Mouse (Mus musculus) kidney, embryonic 16.5 days (tissue): ENCODE data around the gene Flywch2. TPM values are rescaled to one million over a fixed set of nuclear protein-coding genes. Genes with fewer than 3 reads are reported as not detected.

Source experiments
- ATAC-seq: fragments of 200-750 bp; cut with Nextera tagmentation; 2 replicates; pipeline ENCODE4 v1.8.0; 2017; ENCODE audit warnings: moderate TSS enrichment; ENCODE audit not compliant: low FRiP score, low TSS enrichment
- H3K27ac ChIP-seq: fragments of 300-500 bp; sonication (generic); 2 replicates; pipeline ENCODE4 v1.5.1; 2014; ENCODE audit warnings: low read length
- H3K27me3 ChIP-seq: fragments of 300-500 bp; sonication (generic); 2 replicates; pipeline ENCODE4 v1.6.1; 2014; ENCODE audit warnings: low read length, control low read depth, mixed read lengths; ENCODE audit not compliant: insufficient read depth
- H3K36me3 ChIP-seq: fragments of 300-500 bp; sonication (generic); 2 replicates; pipeline ENCODE4 v1.6.1; 2014; ENCODE audit warnings: low read length, control low read depth, mixed read lengths; ENCODE audit not compliant: insufficient read depth
- H3K4me1 ChIP-seq: fragments of 300-500 bp; sonication (generic); 2 replicates; pipeline ENCODE4 v1.6.1; 2014; ENCODE audit warnings: low read length, control low read depth, mixed read lengths; ENCODE audit not compliant: insufficient read depth
- H3K4me2 ChIP-seq: fragments of 300-500 bp; sonication (generic); replicated peaks from 2 replicates; pipeline ENCODE4 v1.6.1; 2014; ENCODE audit warnings: low read depth, low read length
- H3K4me3 ChIP-seq: fragments of 300-500 bp; sonication (generic); 2 replicates; pipeline ENCODE4 v1.5.1; 2014; ENCODE audit warnings: mild to moderate bottlenecking, low read length
- H3K9ac ChIP-seq: fragments of 300-500 bp; sonication (generic); replicated peaks from 2 replicates; pipeline ENCODE4 v1.6.1; 2014; ENCODE audit warnings: low read length
- H3K9me3 ChIP-seq: fragments of 300-500 bp; sonication (generic); 2 replicates; pipeline ENCODE4 v1.6.1; 2016; ENCODE audit warnings: low read length, control low read depth
- WGBS: fragments of 180-500 bp; shearing (Covaris S2); extraction: QIAGEN DNeasy Blood & Tissue Kit; methylation state at CpG from one replicate; pipeline ENCODE4 v1.1.7; 2014; 5-methylcytosine and 5-hydroxymethylcytosine counted together
- polyA plus RNA-seq: library from polyadenylated mRNA; unstranded; fragments of >200 nt; fragmentation: Nextera tagmentation; extraction: Ambion mirVana; gene quantifications from 2 replicates; pipeline ENCODE4 v1.2.1, GENCODE M21; 2015

Gene Flywch2
- 31.7 and 35.0 TPM in 2 replicates for polyA plus RNA-seq

DNA sequence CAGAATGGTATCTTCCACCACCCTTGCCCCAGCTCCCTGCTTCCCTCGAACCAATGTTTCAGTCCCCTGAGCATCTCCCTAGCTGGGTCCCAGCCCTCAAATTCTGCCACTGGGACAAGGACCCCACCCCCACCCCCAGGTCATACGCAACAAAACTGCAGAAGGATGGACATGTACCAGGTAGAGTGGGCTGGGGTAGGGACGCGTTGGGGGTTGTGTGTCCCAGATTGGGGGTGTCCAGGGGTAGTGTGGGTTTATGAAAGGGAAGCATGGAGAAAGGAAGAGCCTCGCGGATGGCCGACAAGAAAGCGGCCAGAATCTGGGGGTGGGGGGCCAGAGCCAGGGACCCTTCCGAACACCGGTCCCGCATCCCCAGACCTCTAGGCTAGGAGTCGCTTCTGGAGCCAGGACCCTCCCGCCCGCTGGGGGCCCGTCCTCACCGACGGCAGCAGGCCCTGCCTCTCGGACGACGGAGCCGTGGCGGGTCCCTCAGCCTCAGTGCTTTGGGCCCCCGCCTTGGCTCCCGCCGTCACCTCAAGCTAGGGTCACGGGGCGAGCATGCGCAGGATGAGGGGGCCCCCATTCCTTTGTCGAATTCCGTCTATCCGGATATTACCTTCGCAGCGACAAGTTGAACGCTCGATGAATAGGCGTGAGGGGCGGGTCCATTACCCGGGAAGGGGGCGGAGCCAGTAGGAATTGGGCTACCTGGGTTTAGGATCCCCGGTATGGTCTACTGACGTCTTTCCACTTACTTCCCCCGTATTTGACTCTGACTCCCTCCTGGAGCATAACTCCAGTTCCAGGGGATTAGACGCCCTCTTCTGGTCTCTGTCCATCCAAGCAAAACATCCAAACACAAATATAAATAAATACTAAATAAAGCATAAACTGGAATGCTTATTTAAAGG is at the start of gene Flywch2:
Gene Flywch2 (minus strand): TSS at position 521 of the 911 bp plus-strand sequence.
- Histone ChIP-seq H3K9ac (peak within 1 kb of the TSS; percentile 80), H3K27ac (0 out of 2 replicates have a peak within 1 kb of the TSS, but pooled peaks have one; percentile 13), H3K4me1 (peaks cover 16% of the 10 kb centered on the region), H3K4me3 (peak within 1 kb of the TSS; percentile 70), H3K9me3 (no peaks in the 10 kb centered on the region), H3K4me2 (peak within 1 kb of the TSS; percentile 91), H3K27me3 (no peaks in the 10 kb centered on the region), H3K36me3 (no peaks in the 10 kb centered on the region)
- WGBS = 1% methylated on average over 43 of the region's 43 CpGs
- peak; percentile 70 for ATAC-seq

DNA sequence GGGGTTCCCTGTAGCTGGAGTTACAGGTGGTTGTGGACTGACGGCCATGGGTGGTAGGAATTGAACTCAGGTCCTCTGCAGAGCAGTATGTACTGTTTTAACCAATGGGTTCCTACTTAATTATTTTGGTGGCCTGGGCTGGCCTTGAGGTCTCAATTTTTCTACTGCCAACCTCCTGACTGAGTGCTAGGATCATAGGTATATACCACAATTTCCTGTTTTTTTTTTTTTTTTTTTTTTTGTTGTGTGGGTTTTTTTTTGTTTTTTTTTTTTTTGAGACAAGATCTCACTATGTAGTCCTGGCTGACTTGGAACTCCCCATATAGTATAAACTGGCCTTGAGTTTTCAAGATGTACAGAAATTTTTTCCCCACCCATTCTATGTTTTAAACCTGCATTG is 45.3 kb upstream of the Flywch2 start:
- Histone ChIP-seq H3K4me3 (no peak overlapping the region), H3K27ac (no peak overlapping the region), H3K36me3 (peaks cover 10% of the 10 kb centered on the region), H3K9ac (no peak overlapping the region), H3K4me1 (peaks cover 11% of the 10 kb centered on the region), H3K4me2 (no peak overlapping the region), H3K27me3 (0 out of 2 replicates have a peak, but pooled peaks cover 4% of the 10 kb centered on the region), H3K9me3 (no peaks in the 10 kb centered on the region)
- no peak for ATAC-seq
- WGBS = 89% methylated on average over 1 of the region's 1 CpGs

DNA sequence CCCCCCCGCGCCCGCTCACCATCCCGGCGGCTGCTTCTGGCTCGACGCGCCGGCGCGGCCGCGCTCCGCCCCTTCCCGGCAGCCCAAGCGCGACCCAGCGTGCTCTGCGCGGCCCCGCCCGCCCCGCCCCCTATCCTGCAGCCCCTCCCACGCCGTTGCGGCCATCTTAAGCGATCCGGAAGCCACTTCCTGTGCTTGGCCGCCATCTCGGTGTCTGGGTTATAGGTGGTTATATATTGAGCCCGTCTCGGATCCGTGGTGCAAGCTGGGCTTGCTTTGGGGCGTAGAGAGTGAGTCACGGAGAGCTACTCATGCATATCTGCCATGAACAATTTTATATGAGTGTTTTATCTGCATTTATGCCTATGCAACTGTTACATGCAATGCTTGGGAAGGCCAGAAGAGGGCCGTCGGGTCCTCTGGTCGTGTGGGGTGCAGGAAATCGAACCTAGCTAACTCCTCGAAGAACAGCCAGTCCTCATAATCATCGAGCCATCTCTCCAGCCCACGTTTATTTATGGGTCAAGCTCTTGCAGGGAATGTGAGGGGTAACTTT is 43.3 kb upstream of the Flywch2 start, which contains the start of gene Elob:
Gene Elob (minus strand): TSS at position 73 of the 556 bp plus-strand sequence.
- under 1% methylated on average over 38 of the region's 42 CpGs for WGBS
- H3K27ac ChIP-seq = peak within 1 kb of the TSS; percentile 97
- H3K9ac ChIP-seq = peak within 1 kb of the TSS; percentile 87
- 0 out of 2 replicates have a peak, but pooled peaks cover 4% of the 10 kb centered on the region for H3K27me3 ChIP-seq
- H3K4me3 ChIP-seq = peak within 1 kb of the TSS; percentile 90
- ATAC-seq = peak; percentile 93
- peak within 1 kb of the TSS; percentile 86 for H3K4me2 ChIP-seq
- H3K9me3 ChIP-seq = no peaks in the 10 kb centered on the region
- H3K36me3 ChIP-seq = peaks cover 31% of the 10 kb centered on the region
- H3K4me1 ChIP-seq = peaks cover 11% of the 10 kb centered on the region

DNA sequence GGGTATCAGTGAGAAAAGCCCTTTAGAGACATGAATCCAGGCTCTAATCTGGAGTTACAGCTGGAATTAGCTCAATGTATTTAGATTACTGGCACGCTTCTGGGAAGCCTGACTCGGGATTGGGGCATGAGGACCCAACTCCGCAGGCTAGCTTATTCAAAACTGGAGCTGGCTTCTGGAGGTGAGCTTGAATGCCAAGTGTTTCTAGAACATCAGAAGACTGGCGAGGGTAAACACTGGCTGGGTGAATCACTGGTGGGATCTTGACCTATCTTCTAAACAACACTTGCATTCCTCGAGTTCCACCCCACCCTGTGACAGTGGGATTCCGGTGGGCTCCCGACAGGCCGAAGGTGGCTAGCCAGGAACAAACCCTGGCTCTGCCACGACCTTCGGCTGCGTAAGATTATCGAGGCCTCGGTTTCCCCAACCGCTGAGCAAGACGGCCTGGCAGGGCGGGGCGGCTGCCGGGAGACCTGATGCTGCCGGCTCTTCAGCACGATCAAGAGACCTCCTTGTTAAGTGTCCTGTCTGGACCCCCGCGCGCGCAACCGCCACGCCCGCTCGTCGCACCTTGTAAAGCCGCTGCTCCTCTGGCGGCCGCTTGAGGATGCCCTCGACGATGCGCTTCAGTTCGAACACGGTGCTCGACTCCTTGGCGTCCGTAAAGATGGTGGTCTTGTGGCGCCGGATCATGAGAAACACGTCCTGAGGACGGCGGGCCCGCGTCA is 42.6 kb upstream of the Flywch2 start:
- no peaks in the 10 kb centered on the region for H3K9me3 ChIP-seq
- WGBS = under 1% methylated on average over 45 of the region's 47 CpGs
- peak; percentile 83 for ATAC-seq

GRCm38 (mm10) chr17:23825591-23825990 is 39.7 kb upstream of the Flywch2 start:
- peaks cover 11% of the 10 kb centered on the region for H3K4me1 ChIP-seq
- no peaks in the 10 kb centered on the region for H3K9me3 ChIP-seq
- no peak overlapping the region for H3K4me3 ChIP-seq
- no peak overlapping the region for H3K4me2 ChIP-seq
- no peak overlapping the region for H3K27ac ChIP-seq
- no peaks in the 10 kb centered on the region for H3K27me3 ChIP-seq
- WGBS = 85% methylated on average over 4 of the region's 4 CpGs
- ATAC-seq = no peak
- peaks cover 65% of the 10 kb centered on the region for H3K36me3 ChIP-seq
- H3K9ac ChIP-seq = no peak overlapping the region

More for the DNA sequence above, 42.6 kb upstream of the Flywch2 start:
- H3K27me3 ChIP-seq = 0 out of 2 replicates have a peak, but pooled peaks cover 4% of the 10 kb centered on the region
- H3K27ac ChIP-seq = peak overlapping the region; percentile 74
- peaks cover 11% of the 10 kb centered on the region for H3K4me1 ChIP-seq
- peak overlapping the region; percentile 86 for H3K4me2 ChIP-seq
- peaks cover 38% of the 10 kb centered on the region for H3K36me3 ChIP-seq
- peak overlapping the region; percentile 87 for H3K9ac ChIP-seq
- peak overlapping the region; percentile 90 for H3K4me3 ChIP-seq

DNA sequence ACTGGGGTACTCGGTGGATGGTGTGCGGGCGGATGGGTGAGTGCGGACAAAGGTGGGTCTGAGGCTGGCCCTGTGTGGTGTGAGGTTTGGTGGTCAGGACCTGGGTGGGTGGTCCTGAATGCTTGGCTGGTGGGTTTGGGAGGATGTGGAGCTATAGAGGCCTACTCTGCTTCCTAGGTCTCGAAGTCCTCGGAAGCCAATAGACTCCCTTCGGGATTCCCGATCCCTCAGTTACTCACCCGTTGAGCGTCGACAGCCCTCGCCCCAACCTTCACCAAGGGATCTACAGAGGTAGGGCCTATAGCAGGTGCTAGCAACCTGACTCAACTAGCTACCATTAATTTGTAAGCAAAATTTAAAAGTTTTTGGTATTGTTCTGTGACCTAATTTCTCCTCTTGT is 37.7 kb upstream of the Flywch2 start:
- whole genome bisulfite sequencing = 93% methylated on average over 12 of the region's 12 CpGs
- peaks cover 85% of the 10 kb centered on the region for H3K36me3 ChIP-seq
- H3K9ac ChIP-seq = no peak overlapping the region
- peaks cover 11% of the 10 kb centered on the region for H3K4me1 ChIP-seq
- no peak overlapping the region for H3K4me3 ChIP-seq
- H3K4me2 ChIP-seq = no peak overlapping the region
- peaks cover 16% of the 10 kb centered on the region for H3K9me3 ChIP-seq
- H3K27me3 ChIP-seq = no peaks in the 10 kb centered on the region
- no peak for ATAC-seq
- no peak overlapping the region for H3K27ac ChIP-seq

GRCm38 (mm10) chr17:23823018-23823417 is 37.1 kb upstream of the Flywch2 start:
- no peak overlapping the region for H3K27ac ChIP-seq
- H3K4me1 ChIP-seq = peaks cover 10% of the 10 kb centered on the region
- H3K4me3 ChIP-seq = no peak overlapping the region
- peaks cover 91% of the 10 kb centered on the region for H3K36me3 ChIP-seq
- no peaks in the 10 kb centered on the region for H3K27me3 ChIP-seq
- peaks cover 22% of the 10 kb centered on the region for H3K9me3 ChIP-seq
- no peak for ATAC-seq
- WGBS = 76% methylated on average over 16 of the region's 16 CpGs
- H3K4me2 ChIP-seq = no peak overlapping the region
- H3K9ac ChIP-seq = no peak overlapping the region

- no peak for ATAC-seq
- Histone ChIP-seq H3K9me3 (peaks cover 31% of the 10 kb centered on the region), H3K4me3 (no peak overlapping the region), H3K36me3 (peaks cover 96% of the 10 kb centered on the region), H3K4me2 (no peak overlapping the region), H3K4me1 (peaks cover under 1% of the 10 kb centered on the region; the same call in 1 of the 2 replicates), H3K27me3 (no peaks in the 10 kb centered on the region), H3K9ac (no peak overlapping the region), H3K27ac (no peak overlapping the region)
- 81% methylated on average over 6 of the region's 6 CpGs for WGBS
Measured at GRCm38 (mm10) chr17:23822094-23822493, 36.2 kb upstream of the Flywch2 start.

DNA sequence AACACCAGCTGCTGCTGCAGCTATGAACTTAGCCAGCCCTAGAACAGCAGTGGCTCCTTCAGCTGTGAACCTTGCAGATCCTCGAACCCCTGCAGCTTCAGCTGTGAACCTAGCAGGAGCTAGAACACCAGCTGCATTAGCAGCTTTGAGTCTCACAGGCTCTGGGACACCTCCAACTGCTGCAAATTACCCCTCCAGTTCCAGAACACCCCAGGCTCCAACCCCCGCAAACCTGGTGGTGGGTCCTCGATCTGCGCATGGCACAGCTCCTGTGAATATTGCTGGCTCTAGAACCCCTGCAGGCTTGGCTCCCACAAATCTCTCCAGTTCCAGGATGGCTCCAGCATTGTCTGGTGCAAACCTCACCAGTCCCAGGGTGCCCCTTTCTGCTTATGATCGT is 34.9 kb upstream of the Flywch2 start:
- 96% methylated on average over 5 of the region's 5 CpGs for WGBS
- ATAC-seq = no peak
- Histone ChIP-seq H3K9me3 (peaks cover 45% of the 10 kb centered on the region), H3K9ac (no peak overlapping the region), H3K27ac (no peak overlapping the region), H3K4me1 (no peaks in the 10 kb centered on the region), H3K27me3 (no peaks in the 10 kb centered on the region), H3K4me3 (no peak overlapping the region), H3K36me3 (peaks cover 99% of the 10 kb centered on the region), H3K4me2 (no peak overlapping the region)
